Mouse (Mus musculus): Measurements from ENCODE around the gene Dhx35.

GRCm38 (mm10) chr2:158863341-158864125, 68.9 kb downstream of the Dhx35 start:
- TF ChIP-seq POLR2A (IDR thresholded peaks at IDR 0.05; ENCODE audit: insufficient read depth, low read depth, low read length) (no peak), CTCF (IDR thresholded peaks at IDR 0.05) (peak; percentile 90), EP300 (IDR thresholded peaks at IDR 0.05; ENCODE audit: insufficient read depth, low read depth, low read length) (peak; percentile 90)

Measured in heart, adult 2 months (tissue).